Mouse (Mus musculus) embryo, embryonic 11 days (tissue): ENCODE data around the gene Hspa4.
"Not testable (repeated sequence)": the region's sequence is repeated elsewhere in the genome, so short reads cannot be mapped to it uniquely, and the experiment has no call there.

Source experiments
- DNase-seq: peaks from one replicate; pipeline ENCODE4 v3.0.0-alpha.2; 2015

The Hspa4 gene

DNA sequence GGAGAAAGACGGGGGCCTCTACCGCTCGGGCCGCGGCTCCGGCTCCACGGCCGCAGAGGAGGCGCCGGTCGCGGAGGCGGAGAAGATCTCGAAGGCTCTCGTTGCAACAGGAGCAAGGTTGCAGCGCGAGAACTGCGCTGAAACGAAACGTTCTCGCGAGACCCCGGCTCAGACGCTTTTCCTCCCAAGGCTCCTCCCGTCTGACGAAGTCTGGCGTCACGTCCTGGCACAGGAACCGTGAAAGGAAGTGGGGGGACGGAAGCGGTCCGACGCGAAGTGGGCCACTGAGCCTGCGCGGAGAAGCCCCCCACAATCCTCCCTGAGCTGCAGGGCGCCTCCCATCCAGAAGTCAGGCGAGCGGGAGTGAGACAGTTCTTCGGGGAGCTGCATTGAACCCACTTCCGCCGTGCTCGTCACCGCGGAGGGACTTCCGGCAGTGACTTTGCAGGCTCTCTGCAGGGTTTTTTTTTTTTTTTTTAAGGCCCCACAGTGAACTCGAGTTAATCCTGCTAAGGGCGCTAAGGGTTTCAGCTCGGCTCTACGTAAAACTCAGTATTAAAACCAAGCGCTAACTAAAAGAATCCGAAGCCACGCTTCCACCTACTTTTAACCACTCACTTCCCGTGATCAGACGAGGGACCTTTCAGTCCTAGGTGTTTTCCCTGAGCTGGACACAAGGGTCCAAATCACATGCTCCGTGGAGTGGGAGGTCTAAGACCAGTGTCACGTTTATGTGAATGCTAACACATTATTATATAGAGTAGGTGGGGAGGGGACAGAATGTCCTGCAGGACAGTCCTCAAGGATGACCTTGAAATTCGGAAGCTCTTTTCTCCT lies at the start of gene Hspa4:
Gene Hspa4, minus strand, starts transcription at position 128 of the 837 bp plus-strand sequence.
- peak; percentile 100 for DNase-seq

DNA sequence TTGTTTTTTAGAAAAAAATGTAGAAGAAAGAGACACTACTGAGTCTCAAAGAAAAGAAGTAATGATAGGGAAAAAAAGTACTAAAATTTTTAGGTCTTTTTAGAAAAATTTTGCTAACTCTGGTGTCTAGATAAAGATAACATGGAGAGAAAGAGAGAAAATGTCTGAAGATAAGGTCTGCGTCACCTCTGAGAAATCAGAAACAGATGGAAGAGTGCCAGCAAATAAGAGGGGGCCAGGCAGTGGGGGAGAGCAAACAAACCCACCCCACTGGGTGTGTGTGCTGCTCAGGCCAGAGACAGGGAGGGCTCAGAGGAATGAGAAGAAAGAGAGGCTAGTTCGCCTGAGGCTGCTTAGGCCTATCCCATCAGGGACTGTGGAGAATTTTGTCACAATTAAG lies 45.5 kb upstream of the Hspa4 start:
- peak; percentile 20 for DNase-seq

DNA sequence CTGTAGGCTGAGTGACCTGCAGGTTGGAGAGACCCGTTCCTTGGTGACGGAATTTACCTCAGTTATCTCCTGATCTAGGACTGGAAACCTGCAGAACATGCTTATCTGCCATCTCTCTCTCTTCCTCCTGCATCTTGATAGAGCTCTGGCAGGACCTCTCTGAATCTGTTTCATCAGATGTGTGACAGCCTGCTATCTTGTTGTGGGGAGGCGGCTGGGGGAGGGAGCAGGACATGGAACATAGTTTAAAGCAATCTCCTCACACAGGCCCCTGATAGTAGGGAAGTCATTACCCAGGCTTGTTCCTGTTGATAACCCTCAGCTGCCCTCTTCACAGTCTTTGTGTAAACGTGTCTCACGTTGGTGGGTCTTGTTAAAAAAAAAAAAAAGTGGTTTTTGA lies 45.1 kb upstream of the Hspa4 start:
- no peak for DNase-seq

DNA sequence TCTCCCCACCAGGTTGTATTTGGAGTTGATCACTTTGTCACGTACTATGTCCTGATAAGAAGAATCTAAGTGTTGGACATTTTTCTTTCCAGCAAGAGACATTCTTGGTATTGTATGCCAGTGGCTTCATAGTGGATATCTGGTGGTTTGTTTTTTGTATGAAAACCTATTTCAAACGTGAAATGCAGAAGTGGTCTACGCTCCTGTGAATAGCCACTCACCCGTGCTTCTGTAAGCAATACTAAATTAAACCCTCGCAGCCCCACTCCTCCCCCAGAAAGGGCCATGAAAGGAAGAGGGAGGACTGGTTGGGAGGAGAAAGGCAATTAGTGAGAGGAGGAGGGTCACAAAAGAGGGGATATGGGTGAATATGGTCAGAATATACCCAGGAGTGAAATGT lies 42.5 kb upstream of the Hspa4 start:
- no peak for DNase-seq

DNA sequence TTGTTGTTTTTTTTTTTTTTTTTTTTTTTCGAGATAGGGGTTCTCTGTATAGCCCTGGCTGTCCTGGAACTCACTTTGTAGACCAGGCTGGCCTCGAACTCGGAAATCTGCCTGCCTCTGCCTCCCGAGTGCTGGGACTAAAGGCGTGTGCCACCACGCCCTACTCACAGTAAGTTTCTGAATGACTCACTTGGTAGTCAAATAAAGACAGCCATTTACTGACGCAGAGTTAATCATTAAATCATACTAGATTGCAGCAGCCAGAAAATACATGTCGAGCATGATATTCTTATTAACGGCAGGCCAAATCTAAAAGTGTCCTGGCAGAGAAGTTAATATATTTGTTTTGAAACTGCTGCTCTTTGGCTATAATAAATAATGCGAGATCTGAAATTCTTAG lies 40.8 kb upstream of the Hspa4 start:
- DNase-seq, result not testable (repeated sequence)

DNA sequence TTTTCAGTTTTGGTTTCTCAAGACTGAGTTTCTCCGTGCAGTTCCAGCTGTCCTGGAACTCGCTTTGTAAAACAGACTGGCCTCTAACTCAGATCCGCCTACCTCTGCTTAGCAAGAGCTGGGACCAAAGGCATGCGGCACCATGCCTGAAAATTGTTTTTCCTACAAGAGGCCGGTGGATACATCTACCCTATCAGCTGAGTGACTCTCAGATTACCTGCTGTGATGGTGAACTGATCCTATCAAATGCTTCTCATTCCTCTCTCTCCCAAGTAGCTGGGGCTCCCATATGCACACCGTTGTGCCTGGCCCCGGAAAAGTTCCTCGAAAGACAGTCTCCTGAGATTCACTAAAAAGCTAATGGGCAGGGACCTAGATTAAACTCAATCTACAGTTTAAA lies 37.4 kb upstream of the Hspa4 start:
- no peak for DNase-seq

DNA sequence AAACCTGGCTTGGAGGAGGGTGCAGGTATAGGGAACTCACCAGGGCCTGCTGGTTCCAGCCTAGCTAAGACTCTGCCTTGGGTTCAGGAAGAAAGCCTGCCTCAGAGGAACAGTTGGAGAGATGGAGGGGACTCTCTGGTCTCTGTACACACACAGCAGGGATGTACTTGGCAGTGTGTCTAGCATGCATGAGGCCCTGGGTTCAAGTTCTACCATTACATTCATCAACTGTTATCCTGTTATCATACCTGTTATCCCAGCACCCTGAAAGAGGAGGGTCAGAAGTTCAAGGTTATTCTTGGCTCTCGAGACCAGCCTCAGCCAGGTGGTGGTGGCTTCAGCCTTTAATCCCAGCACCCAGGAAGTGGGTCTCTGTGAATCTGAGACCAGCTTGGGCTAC lies 36.7 kb upstream of the Hspa4 start:
- DNase-seq, result no peak

DNA sequence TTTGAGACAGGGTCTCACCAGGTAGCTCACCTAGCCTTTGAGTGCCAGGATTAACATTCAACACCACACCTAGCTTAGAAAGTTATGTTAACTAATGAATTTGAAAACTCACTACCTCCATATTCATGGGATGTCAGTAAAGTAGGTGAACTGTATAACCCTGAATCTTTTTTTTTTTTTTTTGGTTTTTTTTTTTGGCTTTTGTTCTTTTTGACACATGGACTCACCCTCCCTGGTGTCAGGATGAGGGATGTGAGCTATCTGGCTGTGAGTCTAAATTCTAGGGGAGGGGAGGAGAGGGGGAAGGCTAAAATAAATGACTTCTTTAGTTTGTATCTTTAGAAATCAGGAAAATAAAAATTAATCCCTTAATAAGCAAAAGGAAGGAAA lies 35.9 kb upstream of the Hspa4 start:
- DNase-seq, result no peak

DNA sequence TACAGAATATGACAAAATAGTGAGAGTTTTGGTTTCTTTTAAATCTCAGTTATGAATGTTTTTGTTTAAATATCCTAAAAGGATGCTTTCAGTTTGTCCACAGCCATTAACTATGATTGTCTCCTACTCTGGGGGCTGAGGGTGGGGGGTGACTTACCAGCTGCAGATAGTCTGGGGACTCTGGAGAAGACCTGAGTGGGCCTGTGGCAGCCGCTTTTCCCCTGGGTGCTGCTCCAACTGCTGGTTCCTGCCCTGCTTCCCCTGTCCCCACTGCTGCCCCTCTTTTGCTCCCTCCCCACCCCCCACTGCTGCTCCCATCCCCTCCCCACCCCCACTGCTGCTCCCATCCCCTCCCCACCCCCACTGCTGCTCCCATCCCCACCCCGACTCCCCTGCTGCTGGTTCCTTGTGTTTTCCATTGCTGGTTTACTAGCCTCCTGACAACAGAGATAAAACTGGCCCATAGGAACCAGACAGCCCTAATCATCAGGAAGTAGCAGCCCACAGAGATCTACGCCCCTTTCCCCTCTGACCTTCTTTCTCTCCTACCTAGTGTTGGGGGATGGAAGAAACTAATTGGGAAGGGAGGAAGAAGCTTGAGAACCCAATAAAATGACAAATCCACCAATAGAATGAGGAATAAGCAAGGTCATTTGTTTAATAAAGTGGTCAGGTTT lies 35.4 kb upstream of the Hspa4 start:
- DNase-seq, result no peak

DNA sequence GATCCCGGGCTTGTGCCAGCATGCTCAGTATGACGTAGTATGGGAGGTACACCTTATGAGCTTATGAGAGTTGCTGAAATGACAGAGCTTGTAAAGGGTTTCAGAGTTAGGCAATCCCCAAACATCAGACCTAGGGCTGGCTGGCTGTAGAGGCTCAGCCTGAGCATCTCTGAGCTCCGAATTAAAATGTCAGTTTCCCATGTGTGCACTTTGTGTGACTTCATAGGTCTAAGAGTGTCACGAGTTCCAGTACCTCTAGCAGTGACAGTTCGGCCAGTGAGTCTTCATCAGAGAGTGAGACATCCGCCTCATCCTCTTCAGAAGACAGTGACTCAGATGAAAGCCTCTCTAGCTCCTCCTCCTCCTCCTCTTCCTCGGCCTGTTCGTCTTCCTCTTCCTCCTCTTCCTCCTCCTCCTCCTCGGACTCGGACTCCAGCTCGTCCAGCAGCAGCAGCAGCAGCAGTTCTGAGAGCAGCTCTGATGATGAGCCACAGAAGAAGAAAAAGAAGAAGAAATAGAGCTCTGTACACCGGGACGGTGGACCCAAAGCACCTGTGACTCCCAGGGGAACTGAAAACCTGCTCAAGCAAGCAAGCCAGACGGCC lies 31.9 kb upstream of the Hspa4 start:
- DNase-seq, result no peak

DNA sequence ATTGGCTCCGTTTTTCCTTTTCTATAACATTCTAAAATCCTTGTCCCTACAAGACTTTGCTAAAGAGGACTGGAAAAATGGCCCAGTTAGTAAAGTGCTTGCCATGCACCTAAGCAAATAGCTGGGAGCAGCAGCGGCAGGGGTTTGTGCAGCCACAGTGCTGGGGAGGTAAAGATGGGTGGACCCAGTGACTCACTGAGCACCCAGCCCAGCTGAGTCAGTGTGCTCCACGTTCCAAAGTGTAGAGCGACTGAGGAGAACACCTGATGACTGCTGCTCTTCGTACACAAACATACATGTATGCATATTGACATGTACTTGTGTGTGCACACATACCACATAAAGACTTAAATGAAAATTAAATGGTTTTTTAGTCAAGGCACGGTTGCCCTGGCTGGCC lies 30.9 kb upstream of the Hspa4 start:
- DNase-seq, result no peak

DNA sequence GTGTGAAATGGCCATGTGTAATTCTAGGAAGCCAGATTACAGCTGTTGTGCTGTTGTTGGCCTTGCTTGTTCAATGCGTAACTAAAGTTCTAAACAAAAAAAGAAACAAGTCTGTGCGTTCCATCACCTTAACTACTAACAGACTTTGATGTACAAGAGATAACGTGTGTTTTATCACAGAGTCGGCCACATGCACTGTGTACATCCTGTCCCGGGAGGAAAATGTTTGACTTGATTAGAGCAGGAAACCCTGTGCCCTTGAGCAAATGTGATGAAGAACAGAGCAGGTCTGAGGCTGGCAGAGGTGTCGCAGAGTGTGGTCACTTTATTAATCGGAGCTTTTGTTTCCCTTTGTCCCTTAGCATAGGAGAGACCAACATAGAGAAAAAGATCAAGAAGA lies 30.1 kb upstream of the Hspa4 start:
- DNase-seq, result no peak

DNA sequence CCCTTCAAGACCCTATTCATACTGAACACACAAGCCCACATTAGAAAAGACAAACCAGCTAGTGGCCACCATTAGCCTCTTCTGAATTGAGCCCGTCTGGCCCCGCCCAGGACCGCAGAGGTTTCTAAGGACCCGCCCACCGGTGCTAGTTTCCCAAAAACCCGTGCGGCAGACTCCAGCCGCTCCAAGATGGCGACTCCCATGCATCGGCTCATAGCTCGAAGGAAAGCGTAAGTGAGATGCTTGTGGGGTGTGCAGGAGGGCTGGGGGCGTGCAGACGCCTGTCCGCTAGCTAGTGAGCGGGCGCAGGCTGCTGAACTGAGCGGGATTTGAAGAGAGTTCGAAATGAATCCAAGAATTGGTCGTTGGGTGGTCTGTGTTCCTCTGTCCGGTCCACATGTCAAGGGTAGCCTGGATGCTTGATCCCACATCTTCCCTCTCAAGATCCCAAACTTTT lies 24.3 kb upstream of the Hspa4 start, which contains the start of gene Zcchc10:
Gene Zcchc10, plus strand, starts transcription at position 168 of the 457 bp plus-strand sequence.
- peak; percentile 96 for DNase-seq

DNA sequence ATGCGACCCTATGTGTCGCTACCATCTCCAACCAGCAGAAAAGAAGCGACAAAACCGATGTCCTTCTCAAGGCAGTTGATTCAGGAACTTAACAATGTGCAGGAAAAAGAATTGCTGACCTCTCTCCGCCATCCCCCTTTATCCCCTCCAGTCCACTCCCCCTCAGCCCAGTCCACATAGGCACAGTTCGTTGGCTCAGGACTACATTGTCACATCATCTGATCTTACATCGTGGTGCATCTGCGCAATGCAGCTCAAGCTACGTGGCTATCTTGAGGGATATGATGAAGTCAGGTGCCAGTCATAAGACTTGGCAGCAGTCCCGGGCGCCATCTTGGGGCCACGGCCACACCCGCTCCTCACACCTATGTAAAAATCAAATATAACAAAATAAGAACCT lies 19.6 kb upstream of the Hspa4 start:
- not testable (repeated sequence) for DNase-seq

DNA sequence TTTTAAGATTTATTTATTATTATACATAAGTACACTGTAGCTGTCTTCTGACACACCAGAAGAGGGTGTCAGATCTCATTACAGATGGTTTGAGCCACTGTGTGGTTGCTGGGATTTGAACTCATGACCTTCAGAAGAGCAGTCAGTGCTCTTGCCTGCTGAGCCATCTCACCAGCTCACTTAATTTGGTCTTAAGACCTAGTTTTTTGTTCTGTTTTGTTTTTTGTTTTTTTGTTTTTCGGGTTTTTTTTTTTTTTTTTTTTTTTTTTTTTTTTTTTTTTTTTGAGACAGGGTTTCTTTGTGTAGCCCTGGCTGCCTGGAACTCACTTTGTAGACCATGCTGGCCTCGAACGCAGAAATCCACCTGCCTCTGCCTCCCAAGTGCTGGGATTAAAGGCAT lies 18.3 kb upstream of the Hspa4 start:
- not testable (repeated sequence) for DNase-seq

DNA sequence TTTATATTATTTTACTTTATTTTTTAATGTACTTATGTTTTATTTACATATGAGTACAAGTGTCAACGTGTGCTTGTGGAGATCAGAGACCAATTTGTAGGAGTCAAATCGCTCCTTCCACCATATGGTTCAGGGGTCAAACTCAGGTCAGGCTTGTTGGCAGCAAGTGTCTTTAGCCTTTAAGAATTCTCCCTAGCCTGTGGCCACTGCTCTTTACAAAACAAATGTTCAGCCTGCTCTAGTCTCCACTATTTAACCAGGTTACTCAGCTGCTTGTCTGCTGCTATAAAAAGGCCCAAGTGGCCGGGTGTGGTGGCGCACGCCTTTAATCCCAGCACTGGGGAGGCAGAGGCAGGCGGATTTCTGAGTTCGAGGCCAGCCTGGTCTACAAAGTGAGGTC lies 17.8 kb upstream of the Hspa4 start:
- DNase-seq, result peak; percentile 37

DNA sequence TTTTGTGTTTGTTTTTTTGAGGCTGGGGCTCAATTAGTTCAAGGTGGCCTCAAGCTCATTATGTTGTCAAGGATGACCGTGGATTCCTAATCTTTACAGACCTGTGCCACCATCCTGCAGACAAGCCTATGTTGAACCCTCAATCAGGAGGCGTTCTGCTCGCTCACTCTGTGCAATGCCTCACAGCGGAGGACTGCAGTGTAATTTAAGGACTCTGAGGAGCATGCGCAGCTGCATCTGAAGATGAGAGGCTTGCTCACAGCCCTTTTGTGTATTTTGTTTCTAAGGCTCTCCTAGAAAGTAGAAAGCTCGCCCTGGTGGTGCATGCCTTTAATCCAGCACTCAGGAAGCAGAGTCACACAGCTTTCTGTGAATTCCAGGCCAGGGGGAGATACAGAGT lies 16.7 kb upstream of the Hspa4 start:
- DNase-seq, result peak; percentile 52

DNA sequence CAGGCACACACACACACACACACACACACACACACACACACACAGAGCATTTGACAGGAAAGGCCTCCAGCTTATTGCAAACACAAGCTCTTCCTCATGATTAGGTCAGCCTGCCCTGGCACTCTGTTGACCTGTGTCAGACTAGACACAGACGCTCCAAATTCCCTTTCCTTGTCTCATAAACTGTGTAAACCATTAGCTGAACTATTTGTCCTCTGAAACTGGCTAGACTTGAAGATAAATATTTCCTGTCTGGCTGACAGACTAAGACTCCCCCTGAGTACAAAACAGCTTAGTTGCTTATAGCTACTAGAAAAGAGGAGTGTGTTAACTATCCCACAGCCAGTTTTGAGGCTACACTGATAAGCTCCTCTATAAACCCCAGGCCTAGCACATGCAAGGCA lies 14.5 kb upstream of the Hspa4 start:
- no peak for DNase-seq

DNA sequence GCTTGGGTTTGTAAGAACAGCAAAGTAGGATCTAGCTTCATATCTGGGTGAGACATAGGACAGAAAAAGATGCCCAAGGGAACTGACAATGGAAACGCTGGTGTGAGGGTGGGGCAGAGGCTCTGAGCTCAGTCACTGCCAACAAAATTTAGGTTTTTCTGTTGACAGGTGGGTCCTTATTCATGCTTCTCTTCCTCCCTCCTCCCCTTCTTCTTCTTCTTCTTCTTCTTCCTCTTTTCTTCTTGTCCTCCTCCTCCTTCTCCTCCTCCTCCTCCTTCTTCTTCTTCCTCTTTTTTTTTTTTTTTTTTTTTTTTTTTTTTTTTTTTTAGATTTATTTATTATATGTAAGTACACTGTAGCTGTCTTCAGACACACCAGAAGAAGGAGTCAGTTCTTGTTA lies 12.6 kb upstream of the Hspa4 start:
- DNase-seq, result not testable (repeated sequence)

DNA sequence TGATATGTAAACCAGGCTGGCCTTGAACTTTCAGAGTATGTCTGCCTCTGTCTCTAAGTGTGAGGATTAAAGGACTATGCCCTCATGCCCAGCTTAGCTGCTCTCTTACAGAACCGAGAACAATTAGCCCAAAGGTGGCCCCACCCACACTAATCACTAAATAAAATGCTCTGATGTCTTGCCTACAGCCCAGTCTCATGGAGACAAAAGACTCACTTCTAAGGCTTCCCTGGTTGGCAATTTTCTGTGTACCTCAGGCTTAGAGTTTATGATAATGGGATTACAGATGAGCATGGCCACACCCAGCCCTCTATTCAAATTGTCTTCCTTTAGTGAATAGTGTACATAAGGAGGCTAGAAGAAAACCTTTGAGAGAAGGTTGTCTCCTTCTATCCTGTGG lies 11.1 kb upstream of the Hspa4 start:
- DNase-seq, result no peak

DNA sequence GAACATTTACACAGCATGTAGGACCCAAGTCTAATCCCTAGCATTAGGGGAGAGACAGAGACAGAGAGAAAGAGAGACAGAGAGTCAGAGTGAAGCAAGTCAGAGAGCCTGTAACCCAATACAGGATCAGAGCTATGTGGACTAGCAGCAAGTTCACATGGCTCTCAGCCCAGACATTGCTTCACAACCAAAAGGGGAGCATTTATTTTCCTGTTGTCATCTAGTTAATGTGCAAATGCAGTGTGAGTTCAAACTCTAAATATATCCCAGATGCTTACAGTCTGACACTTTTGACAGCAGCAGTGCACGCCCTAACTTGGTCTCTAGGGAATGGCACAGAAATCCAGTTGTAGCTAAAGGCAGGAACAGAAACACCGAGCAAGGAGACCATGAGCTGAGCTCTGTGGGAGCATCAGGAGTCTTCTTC lies 8.6 kb upstream of the Hspa4 start:
- no peak for DNase-seq

DNA sequence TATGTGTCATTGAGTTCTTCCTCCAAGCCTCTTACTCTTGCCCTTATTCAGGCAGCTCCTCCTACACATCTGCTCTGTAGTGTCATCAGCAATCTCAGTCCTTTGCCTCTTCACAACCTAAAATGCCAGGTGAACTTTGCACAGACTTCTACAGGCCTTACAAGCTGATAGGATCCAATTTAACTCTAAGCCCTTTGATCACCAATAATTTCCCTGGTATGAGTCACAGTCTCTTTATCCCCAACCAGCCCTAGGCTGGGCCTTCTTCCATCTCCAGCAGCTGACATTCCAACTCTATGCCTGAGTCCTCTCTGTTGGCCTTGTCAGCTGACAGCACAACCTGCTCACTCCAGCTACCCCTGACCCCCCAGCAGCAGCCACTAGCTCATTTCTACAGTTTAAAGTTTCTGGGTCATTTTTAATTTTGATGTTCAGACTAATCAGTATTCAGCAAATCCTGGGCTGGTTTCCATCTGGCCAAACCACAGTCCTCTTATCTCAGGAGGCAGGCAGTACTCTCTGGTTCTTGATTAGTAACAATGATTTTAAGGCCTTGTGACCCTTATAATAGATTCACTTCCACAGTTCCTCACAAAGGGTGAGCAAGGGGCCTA lies 8.1 kb upstream of the Hspa4 start:
- no peak for DNase-seq

DNA sequence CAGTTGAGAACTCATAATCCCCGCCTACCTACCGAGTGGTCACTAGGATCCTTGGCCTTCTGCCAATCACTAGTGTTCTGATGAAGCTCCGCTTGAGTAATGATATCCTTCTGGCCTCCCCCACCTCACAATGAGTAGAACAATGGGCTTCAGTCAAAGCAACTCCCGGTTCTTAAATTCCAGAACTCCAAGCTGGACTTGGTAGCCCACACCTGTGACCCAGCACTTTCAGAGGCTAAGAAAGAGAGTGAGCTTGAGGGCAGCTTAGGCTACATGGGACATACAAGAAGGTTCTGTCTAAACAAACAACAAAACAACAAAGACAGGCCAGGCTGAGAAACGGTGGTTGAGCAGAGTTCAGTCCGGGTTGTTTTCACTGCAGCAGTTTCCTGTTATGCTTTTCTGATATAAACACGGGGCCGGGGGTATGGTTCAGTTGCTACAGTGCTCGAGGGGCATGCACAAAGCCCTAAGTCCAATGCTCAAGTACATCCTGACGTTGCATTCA lies 7.4 kb upstream of the Hspa4 start:
- DNase-seq, result no peak
